Mouse (Mus musculus) left cerebral cortex, postnatal 25 days (tissue): ENCODE data around the gene Trappc2. TPM values are rescaled to one million over a fixed set of nuclear protein-coding genes. Genes with fewer than 3 reads are reported as not detected.

ENCODE experiments used
- total RNA-seq, 2 experiments: library from RNA; stranded (reverse); gene quantifications; 2 replicates each; pipeline ENCODE4 v1.2.3; 2021

The Trappc2 gene
- total RNA-seq, 2 experiments from 2014 or later: 48.6 to 56.8 TPM

Other genes with a start within 250 kb of the Trappc2 start
- 100 to 1,000 TPM; 729 to 756 TPM for gene Gpm6b, start 201.7 kb upstream of the Trappc2 start, total RNA-seq
- 1 to 10 TPM; 4.2 to 4.7 TPM for gene Ofd1, start 130 bp downstream of the Trappc2 start, total RNA-seq
- gene Rab9, start 39.3 kb downstream of the Trappc2 start, total RNA-seq: 10 to 100 TPM; 37.4 to 39.4 TPM
- gene Tceanc, start 78.0 kb downstream of the Trappc2 start, total RNA-seq: 1 to 10 TPM; 1.7 to 1.8 TPM
- gene Egfl6, start 145.1 kb downstream of the Trappc2 start, total RNA-seq: 1 to 10 TPM; 2.3 to 3.6 TPM